Mouse (Mus musculus): Measurements from ENCODE around the gene Ttc22. TPM values are rescaled to one million over a fixed set of nuclear protein-coding genes. Genes with fewer than 3 reads are reported as not detected.

Ttc22 gene
- total RNA-seq (2012; rRNA removed): 0.04 TPM in 1 of 2 replicates, not detected in the other
- polyA plus RNA-seq (2012; ENCODE audit: insufficient read depth in 1 of 2, insufficient read length in 2 of 2, low read depth in 1 of 2, low replicate concordance in 2 of 2, missing spikeins in 1 of 2): not detected

DNA sequence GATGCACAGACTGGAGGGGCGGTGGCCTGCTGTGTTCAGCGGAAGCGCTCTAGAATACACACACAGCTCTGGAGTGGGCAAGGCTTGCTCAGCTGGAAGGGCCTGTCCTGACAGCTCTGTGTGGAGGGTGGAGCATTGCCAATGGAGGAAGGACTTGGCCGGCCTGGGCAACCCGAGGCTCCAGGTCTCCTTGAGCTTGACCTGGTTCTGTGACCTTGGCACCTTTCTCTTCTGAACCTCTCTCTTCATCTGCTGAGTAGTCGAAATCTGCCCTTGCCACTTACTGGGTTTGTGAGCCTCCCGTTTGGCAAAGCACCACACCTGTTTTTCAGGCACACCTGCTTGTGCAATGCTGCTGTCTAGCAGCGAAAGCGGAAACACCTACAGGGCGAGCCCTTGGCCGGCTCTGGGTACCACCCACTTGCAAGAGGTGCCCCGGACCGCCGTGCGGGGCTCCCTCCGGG is at the start of gene Ttc22:
Gene Ttc22, plus strand, starts transcription at position 403 of the 464 bp plus-strand sequence.
- Histone ChIP-seq H3K4me1 (ENCODE audit: control insufficient read depth in 1 of 2, insufficient read depth in 2 of 2, low read length in 2 of 2) (no peaks in the 10 kb centered on the region), H3K36me3 (ENCODE audit: control insufficient read depth in 1 of 2, insufficient read depth in 2 of 2, low read length in 2 of 2) (no peaks in the 10 kb centered on the region), H3K9me3 (replicated peaks; ENCODE audit: insufficient read depth, low read length) (no peaks in the 10 kb centered on the region), H3K79me2 (ENCODE audit: control insufficient read depth, insufficient read depth, low read length, poor library complexity) (no peaks in the 10 kb centered on the region), H3K9ac (ENCODE audit: control insufficient read depth, low read depth, low read length, poor library complexity, severe bottlenecking) (no peak within 1 kb of the TSS), H3K4me3 (ENCODE audit: control insufficient read depth in 1 of 2, insufficient read depth in 1 of 2, low read depth in 2 of 2, low read length in 2 of 2) (no peak within 1 kb of the TSS), H3K27me3 (ENCODE audit: control insufficient read depth in 1 of 2, insufficient read depth in 2 of 2, low read length in 2 of 2) (no peaks in the 10 kb centered on the region; a peak in 3 of 4 replicates), H3K27ac (ENCODE audit: control insufficient read depth, low read depth, low read length) (no peak within 1 kb of the TSS)
- no peak for TF ChIP-seq MXI1 (IDR thresholded peaks at IDR 0.05; ENCODE audit: low read depth, low read length)
- no peak for TF ChIP-seq KAT2A (conservative IDR thresholded peaks at IDR 0.05; ENCODE audit: low read depth, low read length)
- no peak for TF ChIP-seq MAX (IDR thresholded peaks at IDR 0.05; ENCODE audit: low read length)
- TF ChIP-seq GABPA (IDR thresholded peaks at IDR 0.05; ENCODE audit: low read depth, low read length): no peak
- no peak for TF ChIP-seq ZC3H11A (IDR thresholded peaks at IDR 0.05; ENCODE audit: low read depth, low read length)
- TF ChIP-seq CHD2 (IDR thresholded peaks at IDR 0.05; ENCODE audit: low read length): no peak
- TF ChIP-seq CHD1 (IDR thresholded peaks at IDR 0.05; ENCODE audit: low read depth, low read length): no peak
- TF ChIP-seq USF2 (IDR thresholded peaks at IDR 0.05; ENCODE audit: borderline replicate concordance in 1 of 2, insufficient read depth in 1 of 2, low read depth in 1 of 2, low read length in 2 of 2): no peak
- TF ChIP-seq TAL1 (IDR thresholded peaks at IDR 0.05; ENCODE audit: low read length): no peak
- no peak for TF ChIP-seq BHLHE40 (IDR thresholded peaks at IDR 0.05; ENCODE audit: borderline replicate concordance, low read depth, low read length)
- TF ChIP-seq RCOR1 (IDR thresholded peaks at IDR 0.05; ENCODE audit: low read depth, low read length): no peak
- TF ChIP-seq MEF2A (IDR thresholded peaks at IDR 0.05; ENCODE audit: extremely low read depth, insufficient replicate concordance, low read depth, low read length, poor library complexity, severe bottlenecking): no peak
- no peak for TF ChIP-seq MAFK (IDR thresholded peaks at IDR 0.05; ENCODE audit: borderline replicate concordance, low read depth, low read length)
- TF ChIP-seq ZNF384 (IDR thresholded peaks at IDR 0.05; ENCODE audit: low read depth, low read length): no peak
- TF ChIP-seq CTCF (IDR thresholded peaks at IDR 0.05 in 2 of 3, conservative IDR thresholded peaks at IDR 0.05 in 1 of 3; ENCODE audit: control insufficient read depth in 1 of 3, insufficient read depth in 1 of 3, low read depth in 2 of 3, low read length in 3 of 3, poor library complexity in 1 of 3, severe bottlenecking in 1 of 3): no peak
- no peak for TF ChIP-seq ETS1 (IDR thresholded peaks at IDR 0.05; ENCODE audit: low read depth, low read length)
- no peak for TF ChIP-seq MAZ (IDR thresholded peaks at IDR 0.05; ENCODE audit: low read depth, low read length)
- TF ChIP-seq POLR2A (IDR thresholded peaks at IDR 0.05; ENCODE audit: control insufficient read depth in 1 of 2, insufficient read depth in 1 of 2, low read depth in 1 of 2, low read length in 2 of 2, poor library complexity in 1 of 2): no peak
- no peak for TF ChIP-seq MYB (IDR thresholded peaks at IDR 0.05; ENCODE audit: low read depth, low read length)
- no peak for DNase-seq (ENCODE audit: low read depth, low spot score)

DNA sequence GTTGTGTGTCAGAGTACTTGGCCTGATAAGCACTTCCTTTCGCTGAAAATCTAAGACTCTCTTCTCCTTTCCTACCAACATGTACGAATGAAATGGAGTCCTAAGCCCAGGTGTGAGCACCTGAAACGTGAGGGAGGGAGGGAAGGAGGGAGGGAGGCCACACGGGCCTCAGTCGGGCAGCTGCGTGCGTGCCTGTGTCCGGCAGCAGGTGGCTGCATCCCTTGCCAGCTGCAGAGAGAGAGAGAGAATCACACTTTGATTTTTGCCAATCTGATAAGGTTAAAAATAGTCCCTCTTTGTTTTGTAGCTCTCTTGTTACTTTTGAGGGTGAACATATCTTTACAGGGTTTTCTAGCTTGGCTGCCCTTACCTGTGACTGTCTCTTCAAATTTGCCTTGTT is 47.2 kb upstream of the Ttc22 start:
- DNase-seq (ENCODE audit: low read depth, low spot score): no peak
- Histone ChIP-seq H3K79me2 (ENCODE audit: control insufficient read depth, insufficient read depth, low read length, poor library complexity) (no peaks in the 10 kb centered on the region), H3K9ac (ENCODE audit: control insufficient read depth, low read depth, low read length, poor library complexity, severe bottlenecking) (no peak overlapping the region), H3K27ac (ENCODE audit: control insufficient read depth, low read depth, low read length) (no peak overlapping the region), H3K9me3 (replicated peaks; ENCODE audit: insufficient read depth, low read length) (no peaks in the 10 kb centered on the region), H3K4me3 (ENCODE audit: control insufficient read depth in 1 of 2, insufficient read depth in 1 of 2, low read depth in 2 of 2, low read length in 2 of 2) (no peak overlapping the region), H3K4me1 (ENCODE audit: control insufficient read depth in 1 of 2, insufficient read depth in 2 of 2, low read length in 2 of 2) (no peaks in the 10 kb centered on the region), H3K36me3 (ENCODE audit: control insufficient read depth in 1 of 2, insufficient read depth in 2 of 2, low read length in 2 of 2) (peaks cover 0 to 4% of the 10 kb centered on the region in 2 experiments; a peak in 2 of 4 replicates), H3K27me3 (ENCODE audit: control insufficient read depth in 1 of 2, insufficient read depth in 2 of 2, low read length in 2 of 2) (no peaks in the 10 kb centered on the region)
- no peak for TF ChIP-seq POLR2A (IDR thresholded peaks at IDR 0.05; ENCODE audit: control insufficient read depth in 1 of 2, insufficient read depth in 1 of 2, low read depth in 1 of 2, low read length in 2 of 2, poor library complexity in 1 of 2)
- no peak for TF ChIP-seq UBTF (IDR thresholded peaks at IDR 0.05; ENCODE audit: borderline replicate concordance, insufficient read depth, low read depth, low read length)
- no peak for TF ChIP-seq TBP (IDR thresholded peaks at IDR 0.05; ENCODE audit: low read depth, low read length)
- TF ChIP-seq RCOR1 (IDR thresholded peaks at IDR 0.05; ENCODE audit: low read depth, low read length): no peak
- no peak for TF ChIP-seq NELFE (IDR thresholded peaks at IDR 0.05; ENCODE audit: low read depth, low read length)
- TF ChIP-seq MYC (IDR thresholded peaks at IDR 0.05; ENCODE audit: low read depth, low read length): no peak
- TF ChIP-seq ETS1 (IDR thresholded peaks at IDR 0.05; ENCODE audit: low read depth, low read length): no peak
- TF ChIP-seq CHD2 (IDR thresholded peaks at IDR 0.05; ENCODE audit: low read length): no peak
- TF ChIP-seq POLR2AphosphoS2 (IDR thresholded peaks at IDR 0.05; ENCODE audit: low read length): no peak
- no peak for TF ChIP-seq GABPA (IDR thresholded peaks at IDR 0.05; ENCODE audit: low read depth, low read length)
- TF ChIP-seq MXI1 (IDR thresholded peaks at IDR 0.05; ENCODE audit: low read depth, low read length): no peak
- TF ChIP-seq MEF2A (IDR thresholded peaks at IDR 0.05; ENCODE audit: extremely low read depth, insufficient replicate concordance, low read depth, low read length, poor library complexity, severe bottlenecking): no peak

Measured in MEL (cell line).